Mouse (Mus musculus) kidney, embryonic 15.5 days (tissue): ENCODE data around the gene AC134908.4. TPM values are rescaled to one million over a fixed set of nuclear protein-coding genes. Genes with fewer than 3 reads are reported as not detected.
"Not testable (repeated sequence)": the region's sequence is repeated elsewhere in the genome, so short reads cannot be mapped to it uniquely, and the experiment has no call there.

Experiments
- ATAC-seq: fragments of 200-750 bp; cut with Nextera tagmentation; replicated peaks from 2 replicates; pipeline ENCODE4 v1.8.0; 2017; ENCODE audit warnings: moderate TSS enrichment; ENCODE audit not compliant: low FRiP score
- H3K27ac ChIP-seq: fragments of 300-500 bp; sonication (generic); 2 replicates; pipeline ENCODE4 v1.5.1; 2015; ENCODE audit warnings: mild to moderate bottlenecking, inconsistent platforms
- H3K27me3 ChIP-seq: fragments of 300-500 bp; sonication (generic); 2 replicates; pipeline ENCODE4 v1.6.1; 2015; ENCODE audit warnings: inconsistent platforms
- H3K36me3 ChIP-seq: fragments of 300-500 bp; sonication (generic); 2 replicates; pipeline ENCODE4 v1.6.1; 2015; ENCODE audit warnings: inconsistent platforms
- H3K4me1 ChIP-seq: fragments of 300-500 bp; sonication (generic); 2 replicates; pipeline ENCODE4 v1.6.1; 2015; ENCODE audit warnings: inconsistent platforms
- H3K4me2 ChIP-seq: fragments of 300-500 bp; sonication (generic); 2 replicates; pipeline ENCODE4 v1.6.1; 2015; ENCODE audit warnings: moderate library complexity, mild to moderate bottlenecking, inconsistent platforms
- H3K4me3 ChIP-seq: fragments of 300-500 bp; sonication (generic); replicated peaks from 2 replicates; pipeline ENCODE4 v1.5.1; 2015; ENCODE audit warnings: mild to moderate bottlenecking, inconsistent platforms
- H3K9ac ChIP-seq: fragments of 300-500 bp; sonication (generic); 2 replicates; pipeline ENCODE4 v1.6.1; 2015; ENCODE audit warnings: mild to moderate bottlenecking, inconsistent platforms
- H3K9me3 ChIP-seq: fragments of 300-500 bp; sonication (generic); replicated peaks from 2 replicates; pipeline ENCODE4 v1.6.1; 2016; ENCODE audit warnings: inconsistent platforms
- WGBS: fragments of 180-500 bp; shearing (Covaris S2); methylation state at CpG from one replicate; pipeline ENCODE4 v1.1.7; 2015; ENCODE audit warnings: mixed read lengths; 5-methylcytosine and 5-hydroxymethylcytosine counted together
- polyA plus RNA-seq: library from polyadenylated mRNA; unstranded; fragments of >200 nt; fragmentation: Nextera tagmentation; extraction: Ambion mirVana; gene quantifications from 2 replicates; pipeline ENCODE4 v1.2.1, GENCODE M21; 2015

Gene AC134908.4
- polyA plus RNA-seq, 1 experiment from 2014 or later = not detected

- ATAC-seq = no peak
- peaks cover 14% of the 10 kb centered on the region for H3K4me1 ChIP-seq
- WGBS = 84% methylated on average over 11 of the region's 11 CpGs
Observed at GRCm38 (mm10) chr17:25817662-25818061, 22.2 kb upstream of the AC134908.4 start.

GRCm38 (mm10) chr17:25813471-25813870 lies 18.0 kb upstream of the AC134908.4 start:
- no peaks in the 10 kb centered on the region for H3K36me3 ChIP-seq
- H3K27me3 ChIP-seq = peaks cover 81% of the 10 kb centered on the region
- WGBS = under 1% methylated on average over 20 of the region's 20 CpGs
- peak; percentile 47 for ATAC-seq
- no peak overlapping the region for H3K4me3 ChIP-seq
- peak overlapping the region; percentile 24 for H3K4me2 ChIP-seq
- no peak overlapping the region for H3K27ac ChIP-seq
- no peak overlapping the region for H3K9ac ChIP-seq
- no peaks in the 10 kb centered on the region for H3K9me3 ChIP-seq
- H3K4me1 ChIP-seq = peaks cover 19% of the 10 kb centered on the region

More at GRCm38 (mm10) chr17:25817662-25818061, 22.2 kb upstream of the AC134908.4 start:
- Histone ChIP-seq H3K36me3 (no peaks in the 10 kb centered on the region), H3K9ac (no peak overlapping the region), H3K4me3 (no peak overlapping the region), H3K4me2 (no peak overlapping the region), H3K27ac (no peak overlapping the region), H3K9me3 (no peaks in the 10 kb centered on the region), H3K27me3 (peaks cover 81% of the 10 kb centered on the region)

- H3K4me3 ChIP-seq = no peak overlapping the region
- no peaks in the 10 kb centered on the region for H3K36me3 ChIP-seq
- no peaks in the 10 kb centered on the region for H3K9me3 ChIP-seq
- ATAC-seq = no peak
- H3K27me3 ChIP-seq = peaks cover 69% of the 10 kb centered on the region
- WGBS = 71% methylated on average over 4 of the region's 4 CpGs
- peaks cover 24% of the 10 kb centered on the region for H3K4me1 ChIP-seq
- no peak overlapping the region for H3K9ac ChIP-seq
- H3K27ac ChIP-seq = no peak overlapping the region
- H3K4me2 ChIP-seq = no peak overlapping the region
Observed at GRCm38 (mm10) chr17:25810890-25811289, 15.4 kb upstream of the AC134908.4 start.

- Histone ChIP-seq H3K4me2 (peak overlapping the region; percentile 99), H3K27me3 (peaks cover 73% of the 10 kb centered on the region), H3K4me3 (peak overlapping the region; percentile 73), H3K9ac (peak overlapping the region; percentile 48), H3K36me3 (no peaks in the 10 kb centered on the region), H3K9me3 (no peaks in the 10 kb centered on the region), H3K4me1 (peaks cover 24% of the 10 kb centered on the region), H3K27ac (no peak overlapping the region)
- 12% methylated on average over 25 of the region's 25 CpGs for WGBS
- ATAC-seq = peak; percentile 27
Observed at GRCm38 (mm10) chr17:25809606-25810340, 14.3 kb upstream of the AC134908.4 start.

GRCm38 (mm10) chr17:25808789-25809605 lies 13.5 kb upstream of the AC134908.4 start, which contains the start of gene Fbxl16:
Gene Fbxl16 (plus strand): TSS chr17:25809085.
- Histone ChIP-seq H3K4me3 (peak within 1 kb of the TSS; percentile 73), H3K36me3 (no peaks in the 10 kb centered on the region), H3K4me1 (peaks cover 24% of the 10 kb centered on the region), H3K9ac (peak within 1 kb of the TSS; percentile 48), H3K9me3 (no peaks in the 10 kb centered on the region), H3K27ac (no peak within 1 kb of the TSS), H3K4me2 (peak within 1 kb of the TSS; percentile 99), H3K27me3 (peaks cover 72% of the 10 kb centered on the region)
- WGBS = under 1% methylated on average over 95 of the region's 100 CpGs
- peak; percentile 69 for ATAC-seq

GRCm38 (mm10) chr17:25808028-25808427 lies 12.6 kb upstream of the AC134908.4 start:
- H3K4me2 ChIP-seq = peak overlapping the region; percentile 99
- no peaks in the 10 kb centered on the region for H3K36me3 ChIP-seq
- H3K4me3 ChIP-seq = peak overlapping the region; percentile 73
- no peak overlapping the region for H3K9ac ChIP-seq
- no peaks in the 10 kb centered on the region for H3K9me3 ChIP-seq
- peaks cover 20% of the 10 kb centered on the region for H3K4me1 ChIP-seq
- 45% methylated on average over 5 of the region's 5 CpGs for WGBS
- H3K27me3 ChIP-seq = peaks cover 76% of the 10 kb centered on the region
- no peak overlapping the region for H3K27ac ChIP-seq
- no peak for ATAC-seq

GRCm38 (mm10) chr17:25807452-25807851 lies 12.0 kb upstream of the AC134908.4 start:
- H3K27ac ChIP-seq, H3K9me3 ChIP-seq, H3K36me3 ChIP-seq, ATAC-seq, H3K4me3 ChIP-seq, H3K4me2 ChIP-seq, H3K9ac ChIP-seq: not testable (repeated sequence)
- H3K27me3 ChIP-seq = peaks cover 76% of the 10 kb centered on the region
- 37% methylated on average over 2 of the region's 2 CpGs for WGBS
- H3K4me1 ChIP-seq = peaks cover 18% of the 10 kb centered on the region

- WGBS = 67% methylated on average over 4 of the region's 4 CpGs
- no peak overlapping the region for H3K4me3 ChIP-seq
- H3K4me2 ChIP-seq = no peak overlapping the region
- ATAC-seq = no peak
- H3K27me3 ChIP-seq = peaks cover 75% of the 10 kb centered on the region
- no peak overlapping the region for H3K27ac ChIP-seq
- H3K9ac ChIP-seq = no peak overlapping the region
- H3K9me3 ChIP-seq = no peaks in the 10 kb centered on the region
- H3K4me1 ChIP-seq = peaks cover 18% of the 10 kb centered on the region
- H3K36me3 ChIP-seq = no peaks in the 10 kb centered on the region
Observed at GRCm38 (mm10) chr17:25806507-25806906, 11.0 kb upstream of the AC134908.4 start.

- WGBS = 11% methylated on average over 10 of the region's 10 CpGs
- Histone ChIP-seq H3K27me3 (peaks cover 46% of the 10 kb centered on the region), H3K36me3 (no peaks in the 10 kb centered on the region), H3K4me3 (no peak overlapping the region), H3K9ac (no peak overlapping the region), H3K4me1 (0 out of 2 replicates have a peak, but pooled peaks cover under 1% of the 10 kb centered on the region), H3K9me3 (no peaks in the 10 kb centered on the region), H3K4me2 (no peak overlapping the region), H3K27ac (no peak overlapping the region)
- no peak for ATAC-seq
Observed at GRCm38 (mm10) chr17:25802825-25803517, 7.5 kb upstream of the AC134908.4 start.

GRCm38 (mm10) chr17:25801029-25801428 lies 5.6 kb upstream of the AC134908.4 start:
- H3K4me3 ChIP-seq = no peak overlapping the region
- WGBS = 6% methylated on average over 6 of the region's 6 CpGs
- no peak overlapping the region for H3K4me2 ChIP-seq
- no peaks in the 10 kb centered on the region for H3K36me3 ChIP-seq
- peaks cover 12% of the 10 kb centered on the region for H3K4me1 ChIP-seq
- peaks cover 38% of the 10 kb centered on the region for H3K27me3 ChIP-seq
- no peaks in the 10 kb centered on the region for H3K9me3 ChIP-seq
- H3K27ac ChIP-seq = no peak overlapping the region
- no peak overlapping the region for H3K9ac ChIP-seq
- ATAC-seq = no peak; the same call in 1 of the 2 replicates

GRCm38 (mm10) chr17:25796951-25797369 lies 1.5 kb upstream of the AC134908.4 start, which contains the start of gene Metrn:
Gene Metrn (minus strand): TSS chr17:25797136.
- H3K36me3 ChIP-seq = 0 out of 2 replicates have a peak, but pooled peaks cover 3% of the 10 kb centered on the region
- under 1% methylated on average over 35 of the region's 35 CpGs for WGBS
- peaks cover 9% of the 10 kb centered on the region for H3K27me3 ChIP-seq
- H3K4me2 ChIP-seq = peak within 1 kb of the TSS; percentile 93
- peak within 1 kb of the TSS; percentile 67 for H3K4me3 ChIP-seq
- peak within 1 kb of the TSS; percentile 56 for H3K27ac ChIP-seq
- ATAC-seq = peak; percentile 80
- no peaks in the 10 kb centered on the region for H3K9me3 ChIP-seq
- peaks cover 49% of the 10 kb centered on the region for H3K4me1 ChIP-seq
- peak within 1 kb of the TSS; percentile 65 for H3K9ac ChIP-seq
